Mouse (Mus musculus): ENCODE measurements around the gene Adcy4.
A peak's percentile ranks its signal among the peaks of the same experiment; 100 is the strongest.

Adcy4 gene

GRCm38 (mm10) chr14:55783958-55784235 lies at the start of gene Adcy4:
Adcy4 (minus strand) TSS chr14:55784095.
- DNase-seq (ENCODE audit: low spot score in 2 of 2) = no peak

- DNase-seq (ENCODE audit: low spot score in 2 of 2) = no peak
These were observed 49.2 kb upstream of the Adcy4 start for GRCm38 (mm10) chr14:55833126-55833525.

- no peak for DNase-seq (ENCODE audit: low spot score in 2 of 2)
These were observed 46.4 kb upstream of the Adcy4 start for GRCm38 (mm10) chr14:55830331-55830730.

GRCm38 (mm10) chr14:55829854-55830253 lies 46.0 kb upstream of the Adcy4 start:
- DNase-seq (ENCODE audit: low spot score in 2 of 2) = no peak

GRCm38 (mm10) chr14:55828716-55829263 lies 44.9 kb upstream of the Adcy4 start:
- no peak for DNase-seq (ENCODE audit: low spot score in 2 of 2)

GRCm38 (mm10) chr14:55826551-55827340 lies 42.9 kb upstream of the Adcy4 start:
- no peak for DNase-seq (ENCODE audit: low spot score in 2 of 2)

GRCm38 (mm10) chr14:55826142-55826541 lies 42.2 kb upstream of the Adcy4 start:
- no peak for DNase-seq (ENCODE audit: low spot score in 2 of 2)

GRCm38 (mm10) chr14:55825216-55826051 lies 41.5 kb upstream of the Adcy4 start:
- DNase-seq (ENCODE audit: low spot score in 2 of 2) = no peak

GRCm38 (mm10) chr14:55824481-55825215 lies 40.8 kb upstream of the Adcy4 start:
- DNase-seq (ENCODE audit: low spot score in 2 of 2) = no peak

- no peak for DNase-seq (ENCODE audit: low spot score in 2 of 2)
These were observed 40.1 kb upstream of the Adcy4 start for GRCm38 (mm10) chr14:55824001-55824480.

GRCm38 (mm10) chr14:55822991-55823762 lies 39.3 kb upstream of the Adcy4 start, which contains the start of gene Nfatc4:
Nfatc4 (plus strand) TSS chr14:55823144.
- no peak for DNase-seq (ENCODE audit: low spot score in 2 of 2)

- DNase-seq (ENCODE audit: low spot score in 2 of 2) = no peak
These were observed 38.6 kb upstream of the Adcy4 start for GRCm38 (mm10) chr14:55822435-55822990.

- no peak for DNase-seq (ENCODE audit: low spot score in 2 of 2)
These were observed 36.7 kb upstream of the Adcy4 start for GRCm38 (mm10) chr14:55820576-55820975.

- DNase-seq (ENCODE audit: low spot score in 2 of 2) = no peak
These were observed 36.0 kb upstream of the Adcy4 start for GRCm38 (mm10) chr14:55819845-55820405.

GRCm38 (mm10) chr14:55815310-55815751 lies 31.4 kb upstream of the Adcy4 start:
- DNase-seq (ENCODE audit: low spot score in 2 of 2) = no peak

- peak; percentile 29 to 54 for DNase-seq (ENCODE audit: low spot score in 2 of 2)
These were observed 31.0 kb upstream of the Adcy4 start for GRCm38 (mm10) chr14:55814885-55815284.

GRCm38 (mm10) chr14:55795380-55796163 lies 11.7 kb upstream of the Adcy4 start:
- no peak for DNase-seq (ENCODE audit: low spot score in 2 of 2)

GRCm38 (mm10) chr14:55793946-55794345 lies 10.1 kb upstream of the Adcy4 start:
- no peak for DNase-seq (ENCODE audit: low spot score in 2 of 2)

GRCm38 (mm10) chr14:55793461-55793860 lies 9.6 kb upstream of the Adcy4 start:
- DNase-seq (ENCODE audit: low spot score in 2 of 2) = no peak

Data from right cerebral cortex, postnatal 36 days (tissue).